Mouse (Mus musculus): ENCODE data around the gene Sf3b1. TPM values are rescaled to one million over a fixed set of nuclear protein-coding genes. Genes with fewer than 3 reads are reported as not detected.
A peak's percentile ranks its signal among the peaks of the same experiment; 100 is the strongest.
"Not testable (repeated sequence)": the region's sequence is repeated elsewhere in the genome, so short reads cannot be mapped to it uniquely, and the experiment has no call there.

Gene Sf3b1
- polyA plus RNA-seq, 1 experiment from 2014 or later: 384 TPM

- DNase-seq (ENCODE audit: low spot score): peak; percentile 46
- Histone ChIP-seq H3K27ac (ENCODE audit: low read depth, low read length) (no peak overlapping the region), H3K4me3 (ENCODE audit: low read depth, low read length) (no peak overlapping the region), H3K9me3 (ENCODE audit: control insufficient read depth, low read length) (no peaks in the 10 kb centered on the region), H3K27me3 (ENCODE audit: control insufficient read depth, insufficient read depth, low read length) (no peaks in the 10 kb centered on the region), H3K4me1 (replicated peaks; ENCODE audit: control insufficient read depth, insufficient read depth, low read length) (no peaks in the 10 kb centered on the region), H3K4me2 (replicated peaks; ENCODE audit: low read depth, low read length) (no peak overlapping the region), H3K36me3 (ENCODE audit: control insufficient read depth, insufficient read depth, low read length) (no peaks in the 10 kb centered on the region), H3K9ac (ENCODE audit: low read depth, low read length) (no peak overlapping the region)
- peak; percentile 38; the same call in 1 of the 2 replicates for ATAC-seq (ENCODE audit: low FRiP score)
- WGBS: 65% methylated on average over 1 of the region's 1 CpGs
Measured at GRCm38 (mm10) chr1:54979226-54979984, 47.9 kb downstream of the Sf3b1 start.

GRCm38 (mm10) chr1:54971687-54972404 lies 55.4 kb downstream of the Sf3b1 start:
- H3K36me3 ChIP-seq (ENCODE audit: control insufficient read depth, insufficient read depth, low read length): no peaks in the 10 kb centered on the region
- ATAC-seq (ENCODE audit: low FRiP score): no peak
- no peak overlapping the region for H3K27ac ChIP-seq (ENCODE audit: low read depth, low read length)
- no peaks in the 10 kb centered on the region for H3K4me1 ChIP-seq (replicated peaks; ENCODE audit: control insufficient read depth, insufficient read depth, low read length)
- H3K9ac ChIP-seq (ENCODE audit: low read depth, low read length): no peak overlapping the region
- H3K4me2 ChIP-seq (replicated peaks; ENCODE audit: low read depth, low read length): no peak overlapping the region
- no peak for DNase-seq (ENCODE audit: low spot score)
- H3K27me3 ChIP-seq (ENCODE audit: control insufficient read depth, insufficient read depth, low read length): no peaks in the 10 kb centered on the region; the same call in 1 of the 2 replicates
- H3K4me3 ChIP-seq (ENCODE audit: low read depth, low read length): no peak overlapping the region
- WGBS: 80% methylated on average over 5 of the region's 5 CpGs
- H3K9me3 ChIP-seq (ENCODE audit: control insufficient read depth, low read length): no peaks in the 10 kb centered on the region

- H3K9ac ChIP-seq (ENCODE audit: low read depth, low read length): no peak overlapping the region
- no peak overlapping the region for H3K27ac ChIP-seq (ENCODE audit: low read depth, low read length)
- no peaks in the 10 kb centered on the region for H3K36me3 ChIP-seq (ENCODE audit: control insufficient read depth, insufficient read depth, low read length)
- no peak for DNase-seq (ENCODE audit: low spot score)
- 96% methylated on average over 3 of the region's 3 CpGs for WGBS
- no peak overlapping the region for H3K4me3 ChIP-seq (ENCODE audit: low read depth, low read length)
- no peaks in the 10 kb centered on the region; the same call in 1 of the 2 replicates for H3K27me3 ChIP-seq (ENCODE audit: control insufficient read depth, insufficient read depth, low read length)
- ATAC-seq (ENCODE audit: low FRiP score): no peak
- no peaks in the 10 kb centered on the region for H3K9me3 ChIP-seq (ENCODE audit: control insufficient read depth, low read length)
- H3K4me2 ChIP-seq (replicated peaks; ENCODE audit: low read depth, low read length): no peak overlapping the region
- no peaks in the 10 kb centered on the region for H3K4me1 ChIP-seq (replicated peaks; ENCODE audit: control insufficient read depth, insufficient read depth, low read length)
Measured at GRCm38 (mm10) chr1:54966858-54967257, 60.4 kb downstream of the Sf3b1 start.

GRCm38 (mm10) chr1:54965159-54965995 lies 61.9 kb downstream of the Sf3b1 start:
- Histone ChIP-seq H3K4me1 (replicated peaks; ENCODE audit: control insufficient read depth, insufficient read depth, low read length) (no peaks in the 10 kb centered on the region), H3K27me3 (ENCODE audit: control insufficient read depth, insufficient read depth, low read length) (no peaks in the 10 kb centered on the region), H3K27ac (ENCODE audit: low read depth, low read length) (no peak overlapping the region), H3K9me3 (ENCODE audit: control insufficient read depth, low read length) (no peaks in the 10 kb centered on the region), H3K9ac (ENCODE audit: low read depth, low read length) (no peak overlapping the region), H3K4me3 (ENCODE audit: low read depth, low read length) (no peak overlapping the region), H3K4me2 (replicated peaks; ENCODE audit: low read depth, low read length) (no peak overlapping the region), H3K36me3 (ENCODE audit: control insufficient read depth, insufficient read depth, low read length) (no peaks in the 10 kb centered on the region)
- 66% methylated on average over 11 of the region's 11 CpGs for WGBS
- ATAC-seq (ENCODE audit: low FRiP score) (no peak), DNase-seq (ENCODE audit: low spot score) (no peak)

GRCm38 (mm10) chr1:54961724-54962123 lies 65.6 kb downstream of the Sf3b1 start:
- ATAC-seq (ENCODE audit: low FRiP score): no peak
- Histone ChIP-seq H3K4me1 (replicated peaks; ENCODE audit: control insufficient read depth, insufficient read depth, low read length) (no peaks in the 10 kb centered on the region), H3K4me3 (ENCODE audit: low read depth, low read length) (no peak overlapping the region), H3K27ac (ENCODE audit: low read depth, low read length) (no peak overlapping the region), H3K9me3 (ENCODE audit: control insufficient read depth, low read length) (no peaks in the 10 kb centered on the region), H3K4me2 (replicated peaks; ENCODE audit: low read depth, low read length) (no peak overlapping the region), H3K36me3 (ENCODE audit: control insufficient read depth, insufficient read depth, low read length) (no peaks in the 10 kb centered on the region), H3K9ac (ENCODE audit: low read depth, low read length) (no peak overlapping the region), H3K27me3 (ENCODE audit: control insufficient read depth, insufficient read depth, low read length) (no peaks in the 10 kb centered on the region)
- 82% methylated on average over 9 of the region's 9 CpGs for WGBS
- DNase-seq (ENCODE audit: low spot score): no peak

GRCm38 (mm10) chr1:54960613-54961165 lies 66.6 kb downstream of the Sf3b1 start:
- DNase-seq (ENCODE audit: low spot score) (no peak), ATAC-seq (ENCODE audit: low FRiP score) (no peak)
- Histone ChIP-seq H3K9ac (ENCODE audit: low read depth, low read length) (no peak overlapping the region), H3K27ac (ENCODE audit: low read depth, low read length) (no peak overlapping the region), H3K4me3 (ENCODE audit: low read depth, low read length) (no peak overlapping the region), H3K27me3 (ENCODE audit: control insufficient read depth, insufficient read depth, low read length) (no peaks in the 10 kb centered on the region), H3K4me2 (replicated peaks; ENCODE audit: low read depth, low read length) (no peak overlapping the region), H3K9me3 (ENCODE audit: control insufficient read depth, low read length) (no peaks in the 10 kb centered on the region), H3K4me1 (replicated peaks; ENCODE audit: control insufficient read depth, insufficient read depth, low read length) (no peaks in the 10 kb centered on the region), H3K36me3 (ENCODE audit: control insufficient read depth, insufficient read depth, low read length) (no peaks in the 10 kb centered on the region)
- WGBS: 65% methylated on average over 9 of the region's 9 CpGs

GRCm38 (mm10) chr1:54958525-54958924 lies 68.8 kb downstream of the Sf3b1 start:
- Histone ChIP-seq H3K27ac (ENCODE audit: low read depth, low read length) (no peak overlapping the region), H3K4me2 (replicated peaks; ENCODE audit: low read depth, low read length) (no peak overlapping the region), H3K9ac (ENCODE audit: low read depth, low read length) (no peak overlapping the region), H3K4me1 (replicated peaks; ENCODE audit: control insufficient read depth, insufficient read depth, low read length) (no peaks in the 10 kb centered on the region), H3K27me3 (ENCODE audit: control insufficient read depth, insufficient read depth, low read length) (no peaks in the 10 kb centered on the region), H3K9me3 (ENCODE audit: control insufficient read depth, low read length) (no peaks in the 10 kb centered on the region), H3K4me3 (ENCODE audit: low read depth, low read length) (no peak overlapping the region), H3K36me3 (ENCODE audit: control insufficient read depth, insufficient read depth, low read length) (no peaks in the 10 kb centered on the region)
- WGBS: 74% methylated on average over 3 of the region's 3 CpGs
- DNase-seq (ENCODE audit: low spot score) (no peak), ATAC-seq (ENCODE audit: low FRiP score) (no peak)

- H3K27ac ChIP-seq (ENCODE audit: low read depth, low read length); H3K4me3 ChIP-seq (ENCODE audit: low read depth, low read length); DNase-seq (ENCODE audit: low spot score); H3K36me3 ChIP-seq (ENCODE audit: control insufficient read depth, insufficient read depth, low read length); H3K27me3 ChIP-seq (ENCODE audit: control insufficient read depth, insufficient read depth, low read length); ATAC-seq (ENCODE audit: low FRiP score); H3K9ac ChIP-seq (ENCODE audit: low read depth, low read length); H3K4me2 ChIP-seq (replicated peaks; ENCODE audit: low read depth, low read length); H3K4me1 ChIP-seq (replicated peaks; ENCODE audit: control insufficient read depth, insufficient read depth, low read length); H3K9me3 ChIP-seq (ENCODE audit: control insufficient read depth, low read length): not testable (repeated sequence)
- WGBS: 96% methylated on average over 8 of the region's 14 CpGs
Measured at GRCm38 (mm10) chr1:54956995-54957394, 70.3 kb downstream of the Sf3b1 start.
